Mouse (Mus musculus) myocyte (in vitro differentiated cells): ENCODE measurements around the gene Dennd1c.

Experiments
- E2F4 ChIP-seq: IDR thresholded peaks from one replicate; pipeline ENCODE4 v1.6.1; 2011; ENCODE audit warnings: mild to moderate bottlenecking, control low read depth, moderate library complexity; ENCODE audit not compliant: insufficient read depth
- POLR2A ChIP-seq: IDR thresholded peaks from one replicate; pipeline ENCODE4 v1.6.1; 2011; ENCODE audit warnings: low read depth, mild to moderate bottlenecking, control low read depth, moderate library complexity; ENCODE audit not compliant: insufficient read length
- USF1 ChIP-seq: IDR thresholded peaks from one replicate; pipeline ENCODE4 v1.6.1; 2011; ENCODE audit warnings: low read depth, mild to moderate bottlenecking, control low read depth, moderate library complexity

DNA sequence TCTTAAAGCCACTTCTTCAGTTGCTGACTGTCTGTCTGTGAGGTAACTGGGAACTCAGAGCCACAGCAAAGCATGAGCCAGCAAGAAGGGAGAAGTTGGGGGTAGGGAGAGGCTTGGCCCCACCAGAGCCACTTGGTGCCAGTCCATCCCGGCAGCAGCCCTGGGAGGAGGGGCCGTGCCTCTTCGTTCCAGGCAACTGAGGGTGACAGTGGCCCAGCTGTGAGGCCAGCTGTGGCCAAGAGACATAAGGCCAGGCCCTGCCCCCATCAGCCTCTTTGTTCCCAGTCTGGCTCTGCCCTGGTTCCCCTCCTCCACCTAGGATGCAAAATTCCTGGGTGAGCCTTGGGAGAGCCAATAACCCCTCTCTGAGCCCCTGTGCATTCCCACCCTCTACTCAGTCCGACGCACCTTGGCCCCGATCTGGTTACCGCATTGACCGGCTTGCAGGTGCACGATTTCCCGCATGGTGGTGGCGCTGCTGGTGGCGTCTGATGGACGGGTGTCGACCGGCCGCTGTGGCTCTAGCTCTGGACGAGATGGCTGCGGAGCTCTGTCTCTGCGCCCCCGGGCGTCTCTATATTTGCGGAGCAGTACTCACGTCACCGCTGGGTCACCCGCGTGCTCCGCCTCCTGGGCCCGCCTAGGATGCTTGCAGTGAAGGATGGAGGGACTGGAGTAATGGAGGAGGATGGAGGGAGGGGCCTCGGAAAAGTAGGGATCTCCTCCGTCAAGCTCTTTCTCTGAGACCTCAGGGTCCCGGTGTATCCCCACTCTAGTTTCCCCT, 8.9 kb upstream of the Dennd1c start, which contains the start of gene Tubb4a:
- TF ChIP-seq POLR2A (no peak), USF1 (no peak), E2F4 (no peak)
